Mouse (Mus musculus) cerebellum, adult 2 months (tissue): ENCODE results near the gene Atp5e.

ENCODE experiments used
- CTCF ChIP-seq: fragments of 200-500 bp; IDR thresholded peaks from 2 replicates; pipeline ENCODE4 v1.5.1; 2011; ENCODE audit warnings: low read depth, mild to moderate bottlenecking, control low read depth, low read length, moderate library complexity, borderline replicate concordance; ENCODE audit not compliant: insufficient read depth
- POLR2A ChIP-seq: fragments of 200-500 bp; IDR thresholded peaks from 2 replicates; pipeline ENCODE4 v1.6.1; 2011; ENCODE audit warnings: low read length, control low read depth, borderline replicate concordance; ENCODE audit not compliant: insufficient read depth

DNA sequence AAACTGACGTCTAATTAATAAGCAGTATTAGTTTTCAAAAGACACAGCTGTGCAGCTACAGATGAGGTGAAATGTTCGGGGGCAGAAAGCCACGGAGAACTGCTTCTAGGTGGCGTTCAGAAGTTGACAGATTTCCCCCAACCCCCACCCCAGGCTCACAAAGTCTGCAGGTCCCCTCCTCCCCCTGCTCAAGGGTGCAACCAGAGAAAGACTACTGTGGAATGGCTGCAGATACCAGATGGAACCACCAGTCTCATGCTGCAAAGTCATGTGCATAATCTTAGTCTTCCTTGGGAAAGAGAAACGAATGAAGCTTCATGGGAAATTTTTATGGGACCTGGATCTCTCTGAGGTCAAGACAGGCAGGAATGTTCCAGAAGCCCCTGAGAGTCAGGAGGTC, 38.4 kb upstream of the Atp5e start:
- TF ChIP-seq CTCF (no peak), POLR2A (no peak)
